Mouse (Mus musculus) liver, embryonic 14.5 days (tissue): ENCODE measurements around the gene Sf3a2.

Experiments used
- CTCF ChIP-seq: IDR thresholded peaks from 2 replicates; pipeline ENCODE4 v1.5.1; 2016; ENCODE audit warnings: antibody characterized with exemption, low read depth, control low read depth
- EP300 ChIP-seq: IDR thresholded peaks from 2 replicates; pipeline ENCODE4 v1.6.1; 2016; ENCODE audit warnings: antibody characterized with exemption, low read depth

DNA sequence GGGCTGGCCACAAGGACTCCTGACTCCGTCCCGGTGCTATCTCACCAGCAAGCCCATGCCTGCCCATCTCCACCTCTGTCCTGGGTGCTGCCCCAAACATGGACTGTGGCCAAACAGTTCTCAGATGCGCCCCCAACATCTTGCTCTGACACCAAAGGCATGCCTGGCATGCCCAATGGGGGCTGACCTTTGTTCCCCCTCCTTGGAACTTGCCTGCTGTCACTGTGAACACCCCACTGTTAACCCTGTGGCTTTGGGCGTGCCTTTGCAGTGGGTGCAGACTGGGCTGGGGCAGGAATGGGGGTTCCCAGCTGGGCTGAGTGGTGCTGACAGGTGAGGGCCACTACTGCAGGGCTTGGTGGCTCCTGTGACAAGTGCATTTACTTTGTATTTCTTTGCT lies 4.2 kb upstream of the Sf3a2 start:
- TF ChIP-seq CTCF (no peak), EP300 (no peak)
